Mouse (Mus musculus): ENCODE results near the gene Map1lc3b. TPM values are rescaled to one million over a fixed set of nuclear protein-coding genes. Genes with fewer than 3 reads are reported as not detected.
"Not testable (repeated sequence)": the region's sequence is repeated elsewhere in the genome, so short reads cannot be mapped to it uniquely, and the experiment has no call there.

Map1lc3b gene
- polyA plus RNA-seq, 1 experiment = 86.5 TPM

DNA sequence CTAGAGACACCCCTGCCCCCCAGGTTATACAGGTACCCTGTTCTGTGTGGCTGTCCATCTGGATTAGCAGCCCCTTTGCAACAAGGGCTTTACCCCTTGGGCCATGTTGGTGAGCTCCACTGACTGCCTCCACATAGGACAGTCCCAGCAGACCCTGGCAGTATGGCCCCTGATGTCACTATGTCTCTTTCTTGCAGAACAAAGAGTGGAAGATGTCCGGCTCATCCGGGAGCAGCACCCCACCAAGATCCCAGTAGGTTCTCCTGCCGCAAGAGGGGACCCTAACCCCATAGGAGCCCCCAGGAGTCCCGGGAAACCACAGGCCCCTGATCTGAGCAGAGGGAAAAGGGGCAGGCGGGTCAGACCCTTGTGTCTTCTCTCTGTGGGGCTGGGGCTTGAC is 3.1 kb downstream of the Map1lc3b start:
- no peak overlapping the region for H3K9ac ChIP-seq (ENCODE audit: low read depth, poor library complexity, severe bottlenecking)
- peaks cover 27% of the 10 kb centered on the region for H3K36me3 ChIP-seq (ENCODE audit: control insufficient read depth, insufficient read depth, low read length, poor library complexity, severe bottlenecking)
- H3K4me3 ChIP-seq (ENCODE audit: low read depth, low read length) = no peak overlapping the region
- no peaks in the 10 kb centered on the region for H3K9me3 ChIP-seq (replicated peaks; ENCODE audit: control insufficient read depth, insufficient read depth, low read length, poor library complexity, severe bottlenecking)
- TF ChIP-seq CTCF (IDR thresholded peaks at IDR 0.05; ENCODE audit: low read depth, low read length) (no peak), POLR2A (IDR thresholded peaks at IDR 0.05; ENCODE audit: insufficient read depth, low read length) (no peak), EP300 (IDR thresholded peaks at IDR 0.05; ENCODE audit: insufficient read depth, low read depth, low read length) (no peak)
- peaks cover 8% of the 10 kb centered on the region for H3K4me1 ChIP-seq (ENCODE audit: control insufficient read depth, insufficient read depth, low read length)
- no peak overlapping the region for H3K27ac ChIP-seq (ENCODE audit: insufficient read depth, low read length)
- H3K27me3 ChIP-seq (ENCODE audit: control insufficient read depth, insufficient read depth, low read length, poor library complexity, severe bottlenecking) = no peaks in the 10 kb centered on the region

DNA sequence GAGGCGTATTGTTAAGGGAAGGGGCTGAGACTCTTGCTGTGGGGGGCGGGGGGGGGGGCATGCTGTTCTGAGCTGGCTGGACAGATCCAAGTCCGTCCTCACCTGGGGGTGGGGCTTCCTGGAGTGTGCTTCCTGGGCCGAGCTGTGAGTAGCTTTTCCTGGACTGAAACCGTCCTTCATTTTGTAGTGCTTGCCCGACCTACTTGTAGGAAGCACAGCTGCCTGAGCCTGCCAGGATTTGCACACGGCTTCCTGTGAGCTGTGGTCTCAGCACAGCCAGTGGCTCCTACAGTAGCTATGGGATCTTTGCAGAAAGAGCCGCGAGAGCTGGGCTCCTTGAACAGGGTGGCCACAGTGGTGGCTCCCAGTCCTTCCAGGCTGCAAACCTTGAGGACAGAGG is 3.8 kb downstream of the Map1lc3b start:
- no peak overlapping the region for H3K4me3 ChIP-seq (ENCODE audit: low read depth, low read length)
- H3K27me3 ChIP-seq (ENCODE audit: control insufficient read depth, insufficient read depth, low read length, poor library complexity, severe bottlenecking) = no peaks in the 10 kb centered on the region
- peaks cover 8% of the 10 kb centered on the region for H3K4me1 ChIP-seq (ENCODE audit: control insufficient read depth, insufficient read depth, low read length)

GRCm38 (mm10) chr8:121597492-121597891 is 7.3 kb downstream of the Map1lc3b start:
- H3K9ac ChIP-seq (ENCODE audit: low read depth, poor library complexity, severe bottlenecking); H3K27ac ChIP-seq (ENCODE audit: insufficient read depth, low read length); H3K4me3 ChIP-seq (ENCODE audit: low read depth, low read length); H3K4me1 ChIP-seq (ENCODE audit: control insufficient read depth, insufficient read depth, low read length); H3K27me3 ChIP-seq (ENCODE audit: control insufficient read depth, insufficient read depth, low read length, poor library complexity, severe bottlenecking); H3K9me3 ChIP-seq (replicated peaks; ENCODE audit: control insufficient read depth, insufficient read depth, low read length, poor library complexity, severe bottlenecking): not testable (repeated sequence)
- H3K36me3 ChIP-seq (ENCODE audit: control insufficient read depth, insufficient read depth, low read length, poor library complexity, severe bottlenecking) = peaks cover 35% of the 10 kb centered on the region

More for the DNA sequence above, 3.8 kb downstream of the Map1lc3b start:
- no peaks in the 10 kb centered on the region for H3K9me3 ChIP-seq (replicated peaks; ENCODE audit: control insufficient read depth, insufficient read depth, low read length, poor library complexity, severe bottlenecking)
- no peak for TF ChIP-seq EP300 (IDR thresholded peaks at IDR 0.05; ENCODE audit: insufficient read depth, low read depth, low read length)
- no peak for TF ChIP-seq POLR2A (IDR thresholded peaks at IDR 0.05; ENCODE audit: insufficient read depth, low read length)
- TF ChIP-seq CTCF (IDR thresholded peaks at IDR 0.05; ENCODE audit: low read depth, low read length) = no peak
- no peak overlapping the region for H3K27ac ChIP-seq (ENCODE audit: insufficient read depth, low read length)
- no peak overlapping the region for H3K9ac ChIP-seq (ENCODE audit: low read depth, poor library complexity, severe bottlenecking)
- H3K36me3 ChIP-seq (ENCODE audit: control insufficient read depth, insufficient read depth, low read length, poor library complexity, severe bottlenecking) = peaks cover 27% of the 10 kb centered on the region

- H3K4me3 ChIP-seq (ENCODE audit: low read depth, low read length) = no peak overlapping the region
- H3K4me1 ChIP-seq (ENCODE audit: control insufficient read depth, insufficient read depth, low read length) = no peaks in the 10 kb centered on the region
- no peaks in the 10 kb centered on the region for H3K9me3 ChIP-seq (replicated peaks; ENCODE audit: control insufficient read depth, insufficient read depth, low read length, poor library complexity, severe bottlenecking)
- peaks cover 34% of the 10 kb centered on the region for H3K36me3 ChIP-seq (ENCODE audit: control insufficient read depth, insufficient read depth, low read length, poor library complexity, severe bottlenecking)
- TF ChIP-seq EP300 (IDR thresholded peaks at IDR 0.05; ENCODE audit: insufficient read depth, low read depth, low read length) (no peak), POLR2A (IDR thresholded peaks at IDR 0.05; ENCODE audit: insufficient read depth, low read length) (no peak), CTCF (IDR thresholded peaks at IDR 0.05; ENCODE audit: low read depth, low read length) (no peak)
- no peaks in the 10 kb centered on the region for H3K27me3 ChIP-seq (ENCODE audit: control insufficient read depth, insufficient read depth, low read length, poor library complexity, severe bottlenecking)
- H3K27ac ChIP-seq (ENCODE audit: insufficient read depth, low read length) = no peak overlapping the region
- H3K9ac ChIP-seq (ENCODE audit: low read depth, poor library complexity, severe bottlenecking) = no peak overlapping the region
Measured at GRCm38 (mm10) chr8:121598190-121598589, 8.0 kb downstream of the Map1lc3b start.

- TF ChIP-seq EP300 (IDR thresholded peaks at IDR 0.05; ENCODE audit: insufficient read depth, low read depth, low read length) (no peak), CTCF (IDR thresholded peaks at IDR 0.05; ENCODE audit: low read depth, low read length) (peak; percentile 98)
- no peak overlapping the region for H3K9ac ChIP-seq (ENCODE audit: low read depth, poor library complexity, severe bottlenecking)
- no peak overlapping the region for H3K27ac ChIP-seq (ENCODE audit: insufficient read depth, low read length)
- H3K9me3 ChIP-seq (replicated peaks; ENCODE audit: control insufficient read depth, insufficient read depth, low read length, poor library complexity, severe bottlenecking) = no peaks in the 10 kb centered on the region
- H3K4me3 ChIP-seq (ENCODE audit: low read depth, low read length) = no peak overlapping the region
- H3K36me3 ChIP-seq (ENCODE audit: control insufficient read depth, insufficient read depth, low read length, poor library complexity, severe bottlenecking) = peaks cover 27% of the 10 kb centered on the region; the same call in 1 of the 2 replicates
- H3K27me3 ChIP-seq (ENCODE audit: control insufficient read depth, insufficient read depth, low read length, poor library complexity, severe bottlenecking) = no peaks in the 10 kb centered on the region
- H3K4me1 ChIP-seq (ENCODE audit: control insufficient read depth, insufficient read depth, low read length) = no peaks in the 10 kb centered on the region
Measured at GRCm38 (mm10) chr8:121598892-121599291, 8.7 kb downstream of the Map1lc3b start.

DNA sequence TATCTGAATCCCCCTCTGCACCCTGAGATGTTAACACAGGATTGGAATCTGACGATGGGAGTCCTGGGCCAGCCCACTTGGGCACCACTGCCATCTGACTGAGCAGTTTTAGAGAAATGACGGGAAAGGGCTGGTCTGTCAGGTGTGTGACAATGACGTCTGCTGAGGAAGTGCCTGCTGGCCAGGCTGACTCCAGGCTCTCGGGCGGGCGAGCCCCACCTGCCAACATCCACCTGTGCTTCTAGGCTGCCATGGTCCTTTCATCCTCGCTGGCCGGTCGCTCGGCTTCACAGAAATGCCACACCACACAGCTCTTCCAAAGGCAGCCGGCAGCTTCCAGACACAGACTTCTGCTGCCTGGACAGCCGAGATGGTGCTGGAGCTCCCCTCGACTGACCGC is 9.7 kb downstream of the Map1lc3b start:
- no peaks in the 10 kb centered on the region for H3K4me1 ChIP-seq (ENCODE audit: control insufficient read depth, insufficient read depth, low read length)
- H3K9me3 ChIP-seq (replicated peaks; ENCODE audit: control insufficient read depth, insufficient read depth, low read length, poor library complexity, severe bottlenecking) = no peaks in the 10 kb centered on the region
- H3K9ac ChIP-seq (ENCODE audit: low read depth, poor library complexity, severe bottlenecking) = no peak overlapping the region
- TF ChIP-seq EP300 (IDR thresholded peaks at IDR 0.05; ENCODE audit: insufficient read depth, low read depth, low read length) (no peak), CTCF (IDR thresholded peaks at IDR 0.05; ENCODE audit: low read depth, low read length) (no peak), POLR2A (IDR thresholded peaks at IDR 0.05; ENCODE audit: insufficient read depth, low read length) (no peak)
- no peaks in the 10 kb centered on the region for H3K27me3 ChIP-seq (ENCODE audit: control insufficient read depth, insufficient read depth, low read length, poor library complexity, severe bottlenecking)
- peaks cover 19% of the 10 kb centered on the region; the same call in 1 of the 2 replicates for H3K36me3 ChIP-seq (ENCODE audit: control insufficient read depth, insufficient read depth, low read length, poor library complexity, severe bottlenecking)
- H3K27ac ChIP-seq (ENCODE audit: insufficient read depth, low read length) = no peak overlapping the region
- H3K4me3 ChIP-seq (ENCODE audit: low read depth, low read length) = no peak overlapping the region
